Comparison of ENCODE assay signal across 39 mouse cellular contexts in the genomic region with DNA sequence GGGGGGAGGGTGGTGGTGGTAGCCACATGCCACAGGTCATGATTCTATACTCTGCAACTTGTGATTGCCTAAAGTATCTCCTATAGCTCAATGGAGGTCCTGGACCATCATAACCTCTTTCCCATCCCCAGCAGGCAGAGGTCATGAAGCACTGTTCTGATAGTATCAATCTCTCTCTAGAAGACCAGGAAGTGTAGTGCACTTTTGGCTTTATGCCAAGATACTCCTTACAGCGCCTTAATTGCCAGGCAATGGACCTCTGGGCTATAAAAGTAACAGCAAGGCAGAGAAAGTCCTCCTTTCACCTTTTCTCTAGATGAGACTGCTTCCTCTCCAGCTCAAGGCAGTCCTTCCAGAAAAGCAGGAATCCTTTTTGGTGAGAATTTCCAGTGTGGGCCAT. TPM values are rescaled to one million over a fixed set of nuclear protein-coding genes. Genes with fewer than 3 reads are reported as not detected.
"Had no signal": no experiment of that assay in that cellular context is flagged by ENCODE, and none has a peak within 500 bp of the region (broad histone marks: within the 10 kb centered on the region; RNA-seq: fewer than 3 reads in every experiment).

Gene 1810065E05Rik, plus strand, starts transcription at position 297 of the 400 bp plus-strand sequence.

- DNase-seq: gastrocnemius, adult 2 months; gastrocnemius, postnatal 10 days; gastrocnemius, postnatal 25 days; heart, adult 18-20 months; heart, postnatal 14 days; heart, postnatal 36 days; kidney, adult 11 months; kidney, adult 2 months; kidney, adult 9 months; kidney, postnatal 14 days; kidney, postnatal 36 days; liver; liver, embryonic 13.5 days; liver, postnatal 0 days had no signal

- H3K9ac ChIP-seq: heart, embryonic 13.5 days; heart, embryonic 15.5 days; hindbrain, embryonic 13.5 days; hindbrain, embryonic 15.5 days; kidney, embryonic 15.5 days; limb, embryonic 12.5 days; liver, embryonic 13.5 days; liver, embryonic 15.5 days; liver, postnatal 0 days had no signal

- H3K36me3 ChIP-seq: heart, embryonic 13.5 days; heart, embryonic 15.5 days; hindbrain, embryonic 13.5 days; hindbrain, embryonic 15.5 days; kidney, embryonic 15.5 days; limb, embryonic 10.5 days; limb, embryonic 12.5 days; liver, embryonic 13.5 days; liver, embryonic 15.5 days had no signal

- H3K9me3 ChIP-seq: heart, embryonic 13.5 days; heart, embryonic 15.5 days; hindbrain, embryonic 13.5 days; hindbrain, embryonic 15.5 days; kidney, embryonic 15.5 days; limb, embryonic 10.5 days; limb, embryonic 12.5 days; liver, embryonic 13.5 days; liver, embryonic 15.5 days had no signal

- H3K4me1 ChIP-seq: hindbrain, embryonic 13.5 days; hindbrain, embryonic 15.5 days; kidney, embryonic 15.5 days; liver, embryonic 13.5 days; liver, embryonic 15.5 days had no signal

- ATAC-seq: hindbrain, postnatal 0 days; liver, postnatal 0 days had no signal

- H3K4me3 ChIP-seq: gastrocnemius, adult 2 months; heart, embryonic 13.5 days; heart, embryonic 15.5 days; hindbrain, embryonic 13.5 days; hindbrain, embryonic 15.5 days; kidney, embryonic 15.5 days; layer of hippocampus, adult 2 months; left cerebral cortex, adult 2 months; limb, embryonic 10.5 days; limb, embryonic 12.5 days; liver, embryonic 13.5 days; liver, embryonic 15.5 days had no signal

- H3K4me2 ChIP-seq: heart, embryonic 11.5 days; heart, embryonic 13.5 days; heart, embryonic 15.5 days; hindbrain, embryonic 13.5 days; hindbrain, embryonic 15.5 days; kidney, embryonic 15.5 days; limb, embryonic 12.5 days; liver, embryonic 11.5 days; liver, embryonic 13.5 days; liver, embryonic 15.5 days had no signal

- H3K27me3 ChIP-seq: heart, embryonic 13.5 days; heart, embryonic 15.5 days; hindbrain, embryonic 13.5 days; hindbrain, embryonic 15.5 days; kidney, embryonic 15.5 days; limb, embryonic 12.5 days; liver, embryonic 13.5 days had no signal

- H3K27ac ChIP-seq: gastrocnemius, adult 2 months; heart, embryonic 13.5 days; heart, embryonic 15.5 days; hindbrain, embryonic 13.5 days; hindbrain, embryonic 15.5 days; hindbrain, postnatal 0 days; kidney, embryonic 15.5 days; kidney, postnatal 0 days; layer of hippocampus, adult 2 months; left cerebral cortex, adult 2 months; limb, embryonic 10.5 days; limb, embryonic 12.5 days; liver, embryonic 13.5 days; liver, embryonic 15.5 days had no signal

RNA-seq across cellular contexts. Expression of gene 1810065E05Rik, which starts in this region (rescaled TPM):
- total RNA-seq: gastrocnemius, adult 2 months; gastrocnemius, postnatal 10 days; gastrocnemius, postnatal 25 days; gastrocnemius, postnatal 4 days; granulocyte monocyte progenitor cell, adult 5-6 weeks; heart, adult 18-20 months; heart, adult 8-10 months; heart, postnatal 14 days; heart, postnatal 36 days; hematopoietic stem cell, adult 5-6 weeks; hindbrain, postnatal 0 days; layer of hippocampus, adult 2 months; layer of hippocampus, postnatal 10 days; layer of hippocampus, postnatal 25 days; left cerebral cortex, adult 2 months; left cerebral cortex, postnatal 10 days; left cerebral cortex, postnatal 36 days had no signal
- polyA plus RNA-seq: heart, embryonic 11.5 days; heart, embryonic 13.5 days; heart, embryonic 15.5 days; heart, postnatal 0 days; hindbrain, embryonic 11.5 days; hindbrain, embryonic 13.5 days; hindbrain, embryonic 15.5 days; hindbrain, postnatal 0 days; kidney, adult 2 months; kidney, embryonic 15.5 days; kidney, postnatal 0 days; limb, embryonic 10.5 days; limb, embryonic 12.5 days; limb, embryonic 14.5 days; liver, embryonic 11.5 days; liver, embryonic 13.5 days; liver, embryonic 15.5 days; liver, postnatal 0 days had no signal
